8 mouse cellular contexts compared by ENCODE assay signal in genomic region chr13:49559185-49559584, GRCm38 (mm10). TPM values are rescaled to one million over a fixed set of nuclear protein-coding genes. Genes with fewer than 3 reads are reported as not detected.
DNase-seq lines count a peak whose midpoint lies in the region; ATAC-seq and TF ChIP-seq lines count a peak whose summit lies in the region.

No protein-coding gene starts in this region.

- no peaks in the 10 kb centered on the region for H3K9me3 ChIP-seq in intestine, postnatal 0 days (ENCODE audit: control insufficient read depth)
- H3K9me3 ChIP-seq in intestine, embryonic 15.5 days: no peaks in the 10 kb centered on the region
- H3K9me3 ChIP-seq in hindbrain, postnatal 0 days (ENCODE audit: low read length): no peaks in the 10 kb centered on the region
- no peaks in the 10 kb centered on the region for H3K9me3 ChIP-seq in forebrain, embryonic 15.5 days

- TF ChIP-seq CTCF in intestine, postnatal 0 days (IDR thresholded peaks at IDR 0.05; ENCODE audit: low read depth): peak; percentile 69
- peak; percentile 58 for TF ChIP-seq CTCF in hindbrain, postnatal 0 days (IDR thresholded peaks at IDR 0.05; ENCODE audit: low read depth)

- no peaks in the 10 kb centered on the region for H3K4me1 ChIP-seq in intestine, postnatal 0 days (replicated peaks; ENCODE audit: control insufficient read depth, insufficient read depth, low read length)
- no peaks in the 10 kb centered on the region for H3K4me1 ChIP-seq in intestine, embryonic 15.5 days (replicated peaks)
- H3K4me1 ChIP-seq in hindbrain, postnatal 0 days (ENCODE audit: insufficient read depth, low read length): no peaks in the 10 kb centered on the region
- no peaks in the 10 kb centered on the region for H3K4me1 ChIP-seq in forebrain, embryonic 15.5 days

- no peak overlapping the region for H3K4me2 ChIP-seq in intestine, postnatal 0 days (replicated peaks; ENCODE audit: low read depth)
- H3K4me2 ChIP-seq in intestine, embryonic 15.5 days (replicated peaks): no peak overlapping the region
- no peak overlapping the region for H3K4me2 ChIP-seq in hindbrain, postnatal 0 days (ENCODE audit: low read depth, low read length)
- H3K4me2 ChIP-seq in forebrain, embryonic 15.5 days (replicated peaks): no peak overlapping the region

- no peak overlapping the region for H3K27ac ChIP-seq in intestine, postnatal 0 days (ENCODE audit: low read depth, low read length)
- no peak overlapping the region for H3K27ac ChIP-seq in intestine, embryonic 15.5 days
- H3K27ac ChIP-seq in hindbrain, postnatal 0 days: no peak overlapping the region
- no peak overlapping the region for H3K27ac ChIP-seq in forebrain, embryonic 15.5 days (replicated peaks)

- DNase-seq in CD4-positive, CD25-positive, alpha-beta regulatory T cell, adult 2 months (ENCODE audit: low read depth, low spot score): peak; percentile 59
- DNase-seq in adrenal gland, postnatal 14 days: peak; percentile 63
- DNase-seq in hindbrain, postnatal 0 days (ENCODE audit: low spot score): peak; percentile 44
- no peak for DNase-seq in frontal cortex, postnatal 14 days (ENCODE audit: low spot score in 2 of 2)

- no peaks in the 10 kb centered on the region for H3K27me3 ChIP-seq in intestine, postnatal 0 days (replicated peaks; ENCODE audit: control insufficient read depth, insufficient read depth, low read length)
- H3K27me3 ChIP-seq in intestine, embryonic 15.5 days (replicated peaks): no peaks in the 10 kb centered on the region
- no peaks in the 10 kb centered on the region for H3K27me3 ChIP-seq in hindbrain, postnatal 0 days (ENCODE audit: insufficient read depth, low read length)
- no peaks in the 10 kb centered on the region for H3K27me3 ChIP-seq in forebrain, embryonic 15.5 days

- no peak for ATAC-seq in intestine, postnatal 0 days
- no peak for ATAC-seq in intestine, embryonic 15.5 days
- no peak for ATAC-seq in hindbrain, postnatal 0 days
- ATAC-seq in megakaryocyte progenitor cell, adult 5-6 weeks (replicated peaks; ENCODE audit: poor library complexity): peak; percentile 81
- ATAC-seq in forebrain, embryonic 15.5 days (replicated peaks): no peak

- H3K4me3 ChIP-seq in intestine, postnatal 0 days (ENCODE audit: low read depth, low read length): no peak overlapping the region
- no peak overlapping the region for H3K4me3 ChIP-seq in intestine, embryonic 15.5 days (replicated peaks)
- no peak overlapping the region for H3K4me3 ChIP-seq in hindbrain, postnatal 0 days (ENCODE audit: low read length)
- H3K4me3 ChIP-seq in forebrain, embryonic 15.5 days: no peak overlapping the region

- H3K9ac ChIP-seq in intestine, postnatal 0 days (ENCODE audit: low read depth, low read length): no peak overlapping the region
- H3K9ac ChIP-seq in intestine, embryonic 15.5 days: no peak overlapping the region
- no peak overlapping the region for H3K9ac ChIP-seq in hindbrain, postnatal 0 days (replicated peaks; ENCODE audit: low read length)
- no peak overlapping the region for H3K9ac ChIP-seq in forebrain, embryonic 15.5 days (replicated peaks)

- no peaks in the 10 kb centered on the region; the same call in 1 of the 2 replicates for H3K36me3 ChIP-seq in intestine, postnatal 0 days (ENCODE audit: control insufficient read depth, insufficient read depth)
- no peaks in the 10 kb centered on the region for H3K36me3 ChIP-seq in intestine, embryonic 15.5 days
- H3K36me3 ChIP-seq in hindbrain, postnatal 0 days (ENCODE audit: insufficient read depth, low read length): no peaks in the 10 kb centered on the region
- no peaks in the 10 kb centered on the region for H3K36me3 ChIP-seq in forebrain, embryonic 15.5 days

- 48% methylated on average over 2 of the region's 2 CpGs for WGBS in intestine, postnatal 0 days
- WGBS in intestine, embryonic 15.5 days: 43% methylated on average over 2 of the region's 2 CpGs
- WGBS in hindbrain, postnatal 0 days: 32% methylated on average over 2 of the region's 2 CpGs
- WGBS in forebrain, embryonic 15.5 days: 32% methylated on average over 2 of the region's 2 CpGs

RNA-seq across cellular contexts. Expression of gene Aspn, which starts 14.9 kb away (rescaled TPM):
- polyA plus RNA-seq in intestine, postnatal 0 days (2015; fragmentation: Nextera tagmentation; extraction: Ambion mirVana): 45.9 and 46.8 TPM in 2 replicates
- polyA plus RNA-seq in intestine, embryonic 15.5 days (2015; fragmentation: Nextera tagmentation; extraction: Ambion mirVana): 21.2 and 25.5 TPM in 2 replicates
- 21.8 and 25.0 TPM in 2 replicates for total RNA-seq in adrenal gland, postnatal 14 days (2021)
- total RNA-seq in hindbrain, postnatal 0 days (2014; rRNA removed): 0.21 and 0.40 TPM in 2 replicates
- polyA plus RNA-seq in hindbrain, postnatal 0 days (2015; fragmentation: Nextera tagmentation; extraction: Ambion mirVana): 0.93 and 1.0 TPM in 2 replicates
- total RNA-seq in megakaryocyte progenitor cell, adult 5-6 weeks (2015): not detected in 2 replicates
- not detected in 2 replicates for total RNA-seq in megakaryocyte progenitor cell, adult 5-6 weeks (2017)
- polyA plus RNA-seq in forebrain, embryonic 15.5 days (2015; fragmentation: Nextera tagmentation; extraction: Ambion mirVana): 0.43 and 0.53 TPM in 2 replicates

RNA-seq across cellular contexts. Expression of gene Omd, which starts 23.1 kb away (rescaled TPM):
- 0.22 and 0.33 TPM in 2 replicates for polyA plus RNA-seq in intestine, postnatal 0 days (2015; fragmentation: Nextera tagmentation; extraction: Ambion mirVana)
- polyA plus RNA-seq in intestine, embryonic 15.5 days (2015; fragmentation: Nextera tagmentation; extraction: Ambion mirVana): 0.68 and 0.91 TPM in 2 replicates
- 3.8 and 6.4 TPM in 2 replicates for total RNA-seq in adrenal gland, postnatal 14 days (2021)
- total RNA-seq in hindbrain, postnatal 0 days (2014; rRNA removed): 1.4 and 1.5 TPM in 2 replicates
- 1.4 and 2.0 TPM in 2 replicates for polyA plus RNA-seq in hindbrain, postnatal 0 days (2015; fragmentation: Nextera tagmentation; extraction: Ambion mirVana)
- not detected in 2 replicates for total RNA-seq in megakaryocyte progenitor cell, adult 5-6 weeks (2015)
- 0.04 TPM in 1 of 2 replicates, not detected in the other for total RNA-seq in megakaryocyte progenitor cell, adult 5-6 weeks (2017)
- polyA plus RNA-seq in forebrain, embryonic 15.5 days (2015; fragmentation: Nextera tagmentation; extraction: Ambion mirVana): 0.47 and 0.66 TPM in 2 replicates

RNA-seq across cellular contexts. Expression of gene Ogn, which starts 48.7 kb away (rescaled TPM):
- 68.3 and 70.6 TPM in 2 replicates for polyA plus RNA-seq in intestine, postnatal 0 days (2015; fragmentation: Nextera tagmentation; extraction: Ambion mirVana)
- polyA plus RNA-seq in intestine, embryonic 15.5 days (2015; fragmentation: Nextera tagmentation; extraction: Ambion mirVana): 56.4 and 68.3 TPM in 2 replicates
- total RNA-seq in adrenal gland, postnatal 14 days (2021): 40.3 and 45.5 TPM in 2 replicates
- total RNA-seq in hindbrain, postnatal 0 days (2014; rRNA removed): 6.9 and 9.4 TPM in 2 replicates
- polyA plus RNA-seq in hindbrain, postnatal 0 days (2015; fragmentation: Nextera tagmentation; extraction: Ambion mirVana): 14.5 and 14.9 TPM in 2 replicates
- total RNA-seq in megakaryocyte progenitor cell, adult 5-6 weeks (2015): not detected in 2 replicates
- total RNA-seq in megakaryocyte progenitor cell, adult 5-6 weeks (2017): 0.27 TPM in 1 of 2 replicates, not detected in the other
- polyA plus RNA-seq in forebrain, embryonic 15.5 days (2015; fragmentation: Nextera tagmentation; extraction: Ambion mirVana): 7.7 and 9.5 TPM in 2 replicates

RNA-seq across cellular contexts. Expression of gene Ecm2, which starts 54.6 kb away (rescaled TPM):
- 1.1 and 1.7 TPM in 2 replicates for polyA plus RNA-seq in intestine, postnatal 0 days (2015; fragmentation: Nextera tagmentation; extraction: Ambion mirVana)
- polyA plus RNA-seq in intestine, embryonic 15.5 days (2015; fragmentation: Nextera tagmentation; extraction: Ambion mirVana): 0.84 and 0.92 TPM in 2 replicates
- total RNA-seq in adrenal gland, postnatal 14 days (2021): 8.3 and 12.0 TPM in 2 replicates
- total RNA-seq in hindbrain, postnatal 0 days (2014; rRNA removed): 2.6 and 4.6 TPM in 2 replicates
- 2.9 and 3.0 TPM in 2 replicates for polyA plus RNA-seq in hindbrain, postnatal 0 days (2015; fragmentation: Nextera tagmentation; extraction: Ambion mirVana)
- total RNA-seq in megakaryocyte progenitor cell, adult 5-6 weeks (2015): not detected in 2 replicates
- total RNA-seq in megakaryocyte progenitor cell, adult 5-6 weeks (2017): 0.10 and 0.17 TPM in 2 replicates
- polyA plus RNA-seq in forebrain, embryonic 15.5 days (2015; fragmentation: Nextera tagmentation; extraction: Ambion mirVana): 1.4 and 2.1 TPM in 2 replicates

Comparison
In these comparisons a context has a peak if more than half of its experiments do, and no peak if none do; other contexts are left out.
1. DNase-seq: peak in CD4-positive, CD25-positive, alpha-beta regulatory T cell, adult 2 months (single experiment), adrenal gland, postnatal 14 days (single experiment) and hindbrain, postnatal 0 days (single experiment); none in frontal cortex, postnatal 14 days (0 of 2).
2. RNA of gene Aspn, which starts 14.9 kb away (polyA plus RNA-seq): 45.9 to 46.8 TPM in intestine, postnatal 0 days and 21.2 to 25.5 TPM in intestine, embryonic 15.5 days; 0.93 to 1.0 TPM in hindbrain, postnatal 0 days and 0.43 to 0.53 TPM in forebrain, embryonic 15.5 days; every median in the first group is over 10 times any median in the second.